Mouse (Mus musculus): ENCODE data around the gene Fam181a. TPM values are rescaled to one million over a fixed set of nuclear protein-coding genes. Genes with fewer than 3 reads are reported as not detected.

Fam181a gene
- polyA plus RNA-seq, 1 experiment, result 0.47 TPM

GRCm38 (mm10) chr12:103346945-103347344 lies 36.2 kb downstream of the Fam181a start:
- TF ChIP-seq CTCF (IDR thresholded peaks at IDR 0.05; ENCODE audit: insufficient read depth, low read length) (no peak), POLR2A (IDR thresholded peaks at IDR 0.05; ENCODE audit: borderline replicate concordance, extremely low read depth, low read depth, low read length) (no peak)
- DNase-seq, result no peak
- 57% methylated on average over 8 of the region's 8 CpGs for WGBS
- Histone ChIP-seq H3K4me3 (replicated peaks; ENCODE audit: extremely low read depth, low read depth, low read length) (no peak overlapping the region), H3K4me1 (ENCODE audit: control insufficient read depth, insufficient read depth, low read length) (peaks cover 2% of the 10 kb centered on the region)

- Histone ChIP-seq H3K4me3 (replicated peaks; ENCODE audit: extremely low read depth, low read depth, low read length) (no peak overlapping the region), H3K4me1 (ENCODE audit: control insufficient read depth, insufficient read depth, low read length) (peaks cover 2% of the 10 kb centered on the region)
- no peak for DNase-seq
- TF ChIP-seq CTCF (IDR thresholded peaks at IDR 0.05; ENCODE audit: insufficient read depth, low read length) (no peak), POLR2A (IDR thresholded peaks at IDR 0.05; ENCODE audit: borderline replicate concordance, extremely low read depth, low read depth, low read length) (no peak)
- WGBS, result 36% methylated on average over 5 of the region's 5 CpGs
These were observed 36.6 kb downstream of the Fam181a start for GRCm38 (mm10) chr12:103347406-103347805.

- Histone ChIP-seq H3K4me3 (replicated peaks; ENCODE audit: extremely low read depth, low read depth, low read length) (no peak overlapping the region), H3K4me1 (ENCODE audit: control insufficient read depth, insufficient read depth, low read length) (peaks cover 2% of the 10 kb centered on the region)
- no peak for TF ChIP-seq POLR2A (IDR thresholded peaks at IDR 0.05; ENCODE audit: borderline replicate concordance, extremely low read depth, low read depth, low read length)
- peak; percentile 97 for TF ChIP-seq CTCF (IDR thresholded peaks at IDR 0.05; ENCODE audit: insufficient read depth, low read length)
- DNase-seq, result peak; percentile 79
- 3% methylated on average over 3 of the region's 3 CpGs for WGBS
These were observed 37.7 kb downstream of the Fam181a start for GRCm38 (mm10) chr12:103348506-103348905.

GRCm38 (mm10) chr12:103352735-103353134 lies 42.0 kb downstream of the Fam181a start:
- no peak overlapping the region for H3K4me3 ChIP-seq (replicated peaks; ENCODE audit: extremely low read depth, low read depth, low read length)
- no peaks in the 10 kb centered on the region for H3K4me1 ChIP-seq (ENCODE audit: control insufficient read depth, insufficient read depth, low read length)
- no peak for TF ChIP-seq CTCF (IDR thresholded peaks at IDR 0.05; ENCODE audit: insufficient read depth, low read length)
- no peak for TF ChIP-seq POLR2A (IDR thresholded peaks at IDR 0.05; ENCODE audit: borderline replicate concordance, extremely low read depth, low read depth, low read length)
- WGBS, result 75% methylated on average over 6 of the region's 6 CpGs
- DNase-seq, result no peak

- WGBS, result 9% methylated on average over 5 of the region's 5 CpGs
- DNase-seq, result no peak
- Histone ChIP-seq H3K4me1 (ENCODE audit: control insufficient read depth, insufficient read depth, low read length) (no peaks in the 10 kb centered on the region), H3K4me3 (replicated peaks; ENCODE audit: extremely low read depth, low read depth, low read length) (no peak overlapping the region)
- TF ChIP-seq CTCF (IDR thresholded peaks at IDR 0.05; ENCODE audit: insufficient read depth, low read length), result no peak
- TF ChIP-seq POLR2A (IDR thresholded peaks at IDR 0.05; ENCODE audit: borderline replicate concordance, extremely low read depth, low read depth, low read length), result no peak
These were observed 42.8 kb downstream of the Fam181a start for GRCm38 (mm10) chr12:103353538-103353937.

GRCm38 (mm10) chr12:103355746-103356414 lies 45.1 kb downstream of the Fam181a start, which contains the start of gene Asb2:
Gene Asb2, minus strand, starts transcription at chr12:103356001.
- Histone ChIP-seq H3K4me3 (replicated peaks; ENCODE audit: extremely low read depth, low read depth, low read length) (no peak within 1 kb of the TSS), H3K4me1 (ENCODE audit: control insufficient read depth, insufficient read depth, low read length) (no peaks in the 10 kb centered on the region)
- no peak for DNase-seq
- WGBS, result 30% methylated on average over 14 of the region's 14 CpGs
- no peak for TF ChIP-seq CTCF (IDR thresholded peaks at IDR 0.05; ENCODE audit: insufficient read depth, low read length)
- TF ChIP-seq POLR2A (IDR thresholded peaks at IDR 0.05; ENCODE audit: borderline replicate concordance, extremely low read depth, low read depth, low read length), result no peak

- no peak for DNase-seq
- no peak for TF ChIP-seq CTCF (IDR thresholded peaks at IDR 0.05; ENCODE audit: insufficient read depth, low read length)
- TF ChIP-seq POLR2A (IDR thresholded peaks at IDR 0.05; ENCODE audit: borderline replicate concordance, extremely low read depth, low read depth, low read length), result no peak
- Histone ChIP-seq H3K4me1 (ENCODE audit: control insufficient read depth, insufficient read depth, low read length) (no peaks in the 10 kb centered on the region), H3K4me3 (replicated peaks; ENCODE audit: extremely low read depth, low read depth, low read length) (no peak overlapping the region)
- 82% methylated on average over 4 of the region's 4 CpGs for WGBS
These were observed 45.6 kb downstream of the Fam181a start for GRCm38 (mm10) chr12:103356415-103356748.

GRCm38 (mm10) chr12:103358216-103358615 lies 47.4 kb downstream of the Fam181a start:
- no peak for DNase-seq
- Histone ChIP-seq H3K4me3 (replicated peaks; ENCODE audit: extremely low read depth, low read depth, low read length) (no peak overlapping the region), H3K4me1 (ENCODE audit: control insufficient read depth, insufficient read depth, low read length) (no peaks in the 10 kb centered on the region)
- WGBS, result 64% methylated on average over 8 of the region's 8 CpGs
- TF ChIP-seq POLR2A (IDR thresholded peaks at IDR 0.05; ENCODE audit: borderline replicate concordance, extremely low read depth, low read depth, low read length) (no peak), CTCF (IDR thresholded peaks at IDR 0.05; ENCODE audit: insufficient read depth, low read length) (no peak)

GRCm38 (mm10) chr12:103358951-103359801 lies 48.4 kb downstream of the Fam181a start:
- H3K4me3 ChIP-seq (replicated peaks; ENCODE audit: extremely low read depth, low read depth, low read length), result no peak overlapping the region
- DNase-seq, result no peak
- WGBS, result 62% methylated on average over 4 of the region's 4 CpGs
- no peak for TF ChIP-seq CTCF (IDR thresholded peaks at IDR 0.05; ENCODE audit: insufficient read depth, low read length)
- no peak for TF ChIP-seq POLR2A (IDR thresholded peaks at IDR 0.05; ENCODE audit: borderline replicate concordance, extremely low read depth, low read depth, low read length)
- no peaks in the 10 kb centered on the region for H3K4me1 ChIP-seq (ENCODE audit: control insufficient read depth, insufficient read depth, low read length)

Measured in lung, adult 2 months (tissue).